Mouse (Mus musculus) skeletal muscle tissue, postnatal 0 days (tissue): ENCODE measurements around the gene Gm28897. TPM values are rescaled to one million over a fixed set of nuclear protein-coding genes. Genes with fewer than 3 reads are reported as not detected.

Experiments
- polyA plus RNA-seq: library from polyadenylated mRNA; unstranded; fragments of >200 nt; fragmentation: Nextera tagmentation; extraction: Ambion mirVana; gene quantifications from 2 replicates; pipeline ENCODE4 v1.2.1, GENCODE M21; 2015

Gene Gm28897
- not detected in 2 replicates for polyA plus RNA-seq

DNA sequence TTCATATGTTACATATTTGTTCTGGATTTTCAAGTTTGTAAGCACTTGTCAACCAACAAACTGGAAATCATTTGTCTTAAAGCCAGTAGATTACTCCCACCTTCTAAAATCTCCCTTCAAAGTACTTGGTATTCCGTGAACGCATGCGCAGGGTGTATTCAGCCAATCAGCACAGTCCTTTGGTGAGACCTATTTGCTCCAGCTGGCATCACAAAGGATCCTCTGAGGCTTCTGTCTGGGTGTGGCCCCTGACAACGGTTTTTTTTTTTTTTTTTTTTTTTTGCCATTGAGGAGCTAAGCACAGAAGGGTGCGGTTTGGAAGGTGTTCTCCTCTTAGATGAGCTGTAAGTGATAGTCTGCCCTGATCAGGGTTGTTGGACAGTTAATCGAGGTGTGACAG lies at the start of gene Gm28897:
Gene Gm28897, plus strand, starts transcription at position 301 of the 400 bp plus-strand sequence.

